Mouse (Mus musculus) MEL-GATA-1-ER (cell line): ENCODE measurements around the gene Arntl2.
"Not testable (repeated sequence)": the region's sequence is repeated elsewhere in the genome, so short reads cannot be mapped to it uniquely, and the experiment has no call there.

Source experiments
- DNase-seq: peaks from one replicate; pipeline ENCODE4 v3.0.0-alpha.2; 2012; ENCODE audit warnings: low read depth; ENCODE audit errors: extremely low read depth

Arntl2 gene

DNA sequence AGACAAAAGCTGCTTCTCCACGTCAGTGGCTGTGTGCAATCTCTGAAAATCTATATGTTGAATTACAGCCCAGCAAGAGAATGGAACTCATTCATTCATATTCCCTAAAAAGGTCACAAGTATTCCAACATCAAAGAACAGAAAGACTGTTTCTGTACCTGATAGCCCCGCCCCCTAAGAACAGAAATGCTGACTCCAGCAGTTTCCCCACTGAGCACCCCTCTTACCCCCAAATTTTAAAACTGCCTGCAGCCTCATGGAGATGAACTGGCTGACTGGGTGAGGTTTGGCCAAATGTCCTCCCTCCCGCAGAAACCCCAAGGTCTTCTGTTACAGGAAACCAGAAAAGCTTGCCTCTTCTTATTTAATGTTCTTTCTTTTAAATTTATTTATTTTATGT is 51.5 kb downstream of the Arntl2 start:
- no peak for DNase-seq

DNA sequence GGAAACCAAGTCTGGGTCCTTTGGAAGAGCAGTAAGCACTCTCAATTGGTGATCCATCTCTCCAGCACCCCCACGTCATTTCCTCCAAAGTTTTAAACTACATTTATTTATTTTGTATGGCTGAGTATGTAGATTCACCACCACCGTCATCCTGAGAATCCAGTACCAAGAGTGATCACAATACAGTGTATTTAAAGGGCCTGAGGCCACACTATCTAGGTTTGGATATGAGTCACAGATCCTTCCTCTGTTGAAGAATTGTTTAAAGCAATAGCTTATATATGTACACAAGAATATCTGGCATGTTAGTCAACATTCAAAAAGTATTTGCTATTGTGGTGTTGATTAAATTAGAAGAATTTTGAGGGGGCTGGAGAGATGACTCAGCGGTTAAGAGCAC is 52.4 kb downstream of the Arntl2 start:
- DNase-seq = no peak

DNA sequence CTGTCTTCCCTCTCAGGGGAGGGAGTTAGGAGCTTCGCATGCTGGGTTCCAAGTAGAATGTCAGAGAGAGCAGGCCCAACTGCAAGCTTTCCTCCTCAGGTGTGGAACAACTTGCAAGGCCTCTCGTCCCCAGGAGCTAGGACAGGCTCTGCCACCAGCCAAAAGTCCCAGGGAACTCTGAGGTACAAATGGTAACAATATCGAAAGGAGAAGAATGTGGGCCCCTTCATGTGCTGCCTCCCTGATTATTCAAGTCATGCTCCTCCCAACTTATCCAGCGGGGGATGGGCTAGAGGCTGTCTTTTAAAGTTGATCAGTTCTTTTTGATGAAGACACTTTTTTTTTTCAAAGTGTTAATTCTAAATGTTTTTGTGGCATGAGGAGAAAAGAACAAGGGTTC is 54.2 kb downstream of the Arntl2 start, which contains the start of gene Smco2:
Smco2 (plus strand) TSS at position 55 of the 400 bp plus-strand sequence.
- no peak for DNase-seq

DNA sequence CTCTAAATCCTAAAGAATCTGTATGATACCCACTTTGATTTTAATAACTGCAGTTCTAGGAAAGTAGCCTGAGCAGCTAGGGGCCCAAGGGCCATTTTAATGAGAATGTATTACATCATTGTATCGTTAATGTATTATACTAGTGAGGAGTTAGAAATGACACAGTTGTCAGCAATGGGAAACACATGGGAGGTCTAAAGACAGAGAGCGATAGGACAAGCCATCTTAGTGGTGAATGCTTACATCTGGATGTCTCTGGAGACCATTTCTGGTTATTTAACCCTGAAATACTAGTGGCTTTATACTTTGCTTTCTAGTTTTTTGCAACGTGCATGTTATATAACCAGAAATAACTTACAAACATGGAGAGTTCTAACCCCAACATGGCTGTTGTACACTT is 56.1 kb downstream of the Arntl2 start:
- DNase-seq = no peak

DNA sequence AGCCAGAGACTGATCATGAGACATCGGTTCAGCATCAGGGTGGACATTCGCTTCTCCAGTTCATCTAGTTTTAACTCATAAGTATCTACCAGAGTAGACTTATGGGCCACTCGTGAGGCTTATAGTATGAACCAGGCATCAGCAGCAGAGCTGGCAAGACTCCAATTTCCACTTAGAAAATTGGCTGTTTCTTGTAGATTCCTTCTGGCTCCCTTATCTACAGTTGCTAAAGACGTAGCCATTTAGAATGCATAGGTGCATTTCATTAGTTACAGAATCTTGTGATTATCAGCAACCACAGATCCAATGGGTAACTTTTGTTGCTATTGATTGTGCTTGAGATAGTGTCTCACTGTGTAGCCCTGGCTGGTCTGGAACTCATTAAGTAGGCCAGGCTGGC is 56.9 kb downstream of the Arntl2 start:
- no peak for DNase-seq

DNA sequence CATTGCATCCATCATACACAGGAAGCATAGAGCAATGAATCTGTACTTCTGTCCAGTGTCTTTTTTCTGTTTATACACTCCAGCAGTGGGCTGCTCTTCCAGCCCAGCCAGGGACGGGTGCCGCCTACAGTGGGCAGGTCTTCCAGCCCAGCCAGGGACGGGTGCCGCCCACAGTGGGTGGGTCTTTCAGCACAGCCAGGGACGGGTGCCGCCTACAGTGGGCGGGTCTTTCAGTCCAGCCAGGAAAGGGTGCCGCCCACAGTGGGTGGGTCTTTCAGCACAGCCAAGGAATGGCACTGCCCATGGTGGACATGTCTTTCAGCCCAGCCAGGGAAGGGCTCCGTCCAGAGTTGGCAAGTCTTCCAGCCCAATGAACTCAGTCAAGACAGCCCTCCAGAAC is 59.3 kb downstream of the Arntl2 start:
- no peak for DNase-seq

DNA sequence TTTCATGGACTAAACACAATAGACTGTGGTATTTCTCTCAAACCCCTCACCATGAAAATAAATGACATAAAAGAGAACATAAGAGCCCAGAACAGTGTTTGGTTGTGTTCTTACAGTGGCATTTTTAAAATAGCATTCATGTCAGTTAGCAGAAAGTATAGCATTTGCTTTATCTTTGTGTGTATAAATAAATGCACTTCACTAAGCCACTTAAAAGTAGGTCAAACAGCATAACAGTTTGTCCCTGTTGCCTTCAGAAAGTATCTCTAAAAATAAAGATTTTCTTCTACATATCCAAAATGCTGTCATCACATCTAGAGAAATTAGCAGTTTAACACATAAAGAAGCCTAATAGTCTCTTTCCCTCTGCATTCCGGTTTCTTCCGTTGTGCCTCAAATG is 61.5 kb downstream of the Arntl2 start:
- no peak for DNase-seq

DNA sequence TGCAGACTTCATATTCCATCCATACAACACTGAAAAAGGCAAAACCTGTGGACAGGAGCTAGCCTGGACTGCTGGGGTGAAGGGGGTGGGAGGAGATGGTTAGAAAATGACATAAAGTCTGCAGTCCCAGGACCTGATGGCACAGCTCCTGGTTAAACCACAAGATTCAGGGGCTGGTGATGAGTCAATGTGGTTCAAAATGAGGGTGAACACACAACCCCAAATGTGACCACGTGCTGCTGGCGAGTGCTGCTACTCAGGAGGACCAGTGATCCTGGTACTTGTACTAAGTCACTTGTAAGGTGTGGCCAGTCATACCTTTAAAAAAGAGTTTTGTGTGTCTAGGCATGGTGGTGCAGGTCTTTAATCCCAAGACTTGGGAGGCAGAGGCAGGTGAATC is 67.3 kb downstream of the Arntl2 start:
- no peak for DNase-seq

DNA sequence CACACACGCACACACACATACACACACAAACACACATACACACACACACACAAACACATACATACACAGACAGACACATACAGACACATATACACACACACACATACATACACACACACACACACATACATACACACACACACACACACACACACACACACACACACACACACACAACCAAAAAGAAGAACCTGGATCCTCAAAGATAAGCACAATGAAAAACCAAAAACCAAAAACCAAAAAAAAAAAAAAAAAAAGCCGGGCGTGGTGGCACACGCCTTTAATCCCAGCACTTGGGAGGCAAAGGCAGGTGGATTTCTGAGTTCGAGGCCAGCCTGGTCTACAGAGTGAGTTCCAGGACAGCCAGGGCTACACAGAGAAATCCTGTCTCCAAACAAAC is 68.5 kb downstream of the Arntl2 start:
- DNase-seq = not testable (repeated sequence)

DNA sequence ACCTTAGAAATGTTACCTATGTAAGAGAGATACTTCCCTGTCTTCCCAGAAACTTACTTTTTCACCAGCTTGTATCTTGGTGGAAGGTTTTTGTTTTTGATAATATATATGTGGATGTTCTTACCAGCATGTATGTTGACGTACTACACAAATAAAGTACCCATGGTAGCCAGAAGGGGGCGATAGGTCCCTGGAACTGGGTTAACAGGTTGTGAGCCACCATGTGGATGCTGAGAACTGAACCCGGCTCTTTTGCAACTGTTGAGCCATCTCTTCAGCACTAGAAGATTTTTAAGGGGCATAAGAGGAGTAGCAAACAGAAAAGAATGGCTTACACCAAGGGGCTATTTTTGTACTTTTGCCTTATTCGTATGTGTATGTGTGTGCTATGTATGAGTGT is 69.8 kb downstream of the Arntl2 start:
- DNase-seq = no peak

DNA sequence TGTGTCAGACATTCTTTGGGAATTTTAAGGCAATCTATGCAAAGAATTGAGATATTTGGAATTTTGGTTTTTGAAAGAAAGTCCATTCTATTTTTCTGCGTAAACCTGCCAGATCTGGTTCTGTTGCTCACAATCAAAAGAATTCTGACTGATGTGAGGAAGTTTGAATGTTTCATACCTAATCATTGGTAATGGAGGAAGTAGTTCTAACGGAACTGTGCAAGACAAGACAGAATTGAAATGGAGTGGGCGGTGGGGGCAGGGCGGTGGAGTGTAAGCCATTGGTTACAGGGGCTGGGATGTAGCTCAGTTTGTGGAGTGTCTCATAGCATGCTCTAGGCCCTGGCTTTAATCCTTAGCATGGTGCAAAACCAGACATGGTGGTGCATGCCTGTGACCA is 76.1 kb downstream of the Arntl2 start:
- no peak for DNase-seq

DNA sequence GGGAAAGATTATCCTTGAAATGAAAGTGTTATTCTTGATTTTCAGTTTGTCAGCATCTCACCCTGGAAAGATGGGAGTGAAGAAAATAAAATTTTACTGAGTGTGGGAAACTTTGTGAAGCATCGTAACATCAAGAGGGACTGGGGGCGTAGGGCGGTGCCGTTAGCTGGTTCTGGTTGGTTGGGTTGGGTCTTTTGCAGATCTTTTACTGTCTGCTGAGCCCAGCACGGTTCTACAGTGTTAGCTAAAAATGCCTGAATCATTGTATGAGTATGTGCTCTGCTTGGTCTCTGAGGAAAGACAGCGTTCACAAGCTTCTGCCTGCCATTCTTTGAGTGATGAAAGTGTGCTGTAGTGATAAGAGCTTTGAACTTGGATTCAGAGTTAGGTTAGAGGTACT is 78.6 kb downstream of the Arntl2 start:
- DNase-seq = no peak

DNA sequence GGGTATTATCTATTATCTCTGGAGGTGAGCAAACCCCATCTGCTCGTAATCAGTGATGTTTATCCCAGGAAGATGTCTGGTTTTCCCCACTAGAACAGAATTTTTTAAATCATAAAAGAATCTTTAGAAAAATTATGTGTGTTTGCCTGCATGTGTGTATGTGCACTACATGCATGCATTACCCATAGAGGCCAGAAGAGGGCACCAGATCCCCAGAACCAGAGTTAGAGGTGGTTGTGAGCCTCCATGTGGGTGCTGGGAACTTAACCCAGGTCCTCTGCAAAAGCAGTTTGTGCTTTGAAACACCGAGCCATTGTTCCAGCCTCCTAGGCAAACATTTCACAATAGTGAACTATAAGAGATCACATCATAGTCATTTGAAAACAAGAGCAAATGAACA is 81.0 kb downstream of the Arntl2 start:
- DNase-seq = no peak

DNA sequence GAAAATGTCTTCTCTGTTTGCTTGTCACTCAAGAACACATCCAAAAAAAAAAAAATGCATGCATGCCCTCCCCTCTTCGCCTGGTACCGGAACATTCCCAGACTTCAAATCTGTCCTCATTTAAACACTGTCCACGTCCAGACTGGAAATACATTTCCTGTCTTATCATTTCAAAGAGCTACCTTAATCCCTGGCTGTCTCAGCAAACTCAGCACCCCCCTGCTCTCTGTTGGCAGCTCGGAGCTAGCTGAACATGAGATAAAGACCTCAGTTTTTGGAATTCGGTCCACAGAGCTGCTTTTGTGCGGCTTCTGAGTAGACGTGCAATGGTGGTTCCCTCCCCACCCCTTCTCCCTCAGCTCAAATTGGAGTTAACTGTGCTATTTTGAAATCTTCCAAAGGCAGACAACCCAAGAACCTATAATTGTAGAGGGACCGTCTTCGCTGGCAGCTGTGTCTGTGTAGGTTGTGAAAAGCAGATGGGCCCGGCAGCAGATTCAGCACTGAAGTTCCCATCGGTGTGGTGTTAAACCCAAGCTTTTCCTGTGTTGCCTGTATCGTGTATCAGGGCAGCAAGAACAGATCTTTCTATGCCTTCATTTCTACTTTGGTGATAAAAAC is 81.7 kb downstream of the Arntl2 start:
- DNase-seq = no peak

DNA sequence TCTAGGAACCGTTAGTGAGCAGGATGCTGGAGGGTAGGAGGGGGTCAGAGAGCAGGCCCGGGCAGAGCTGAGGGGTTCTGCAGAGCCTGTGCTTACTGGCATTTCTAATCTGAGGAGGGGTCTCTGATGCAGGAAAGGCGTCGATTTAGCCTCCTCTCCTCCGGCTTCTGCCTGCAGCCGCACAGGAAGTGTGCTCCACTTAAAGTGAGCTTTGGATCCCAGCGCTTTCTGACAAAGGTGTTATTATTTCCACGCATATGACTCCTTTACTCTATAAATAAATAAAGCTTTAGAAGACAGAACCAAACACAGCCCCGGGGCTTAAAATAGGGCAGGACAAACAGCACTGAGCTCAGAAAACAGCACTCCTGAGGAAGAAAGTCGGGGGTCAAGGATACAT is 83.1 kb downstream of the Arntl2 start:
- no peak for DNase-seq

DNA sequence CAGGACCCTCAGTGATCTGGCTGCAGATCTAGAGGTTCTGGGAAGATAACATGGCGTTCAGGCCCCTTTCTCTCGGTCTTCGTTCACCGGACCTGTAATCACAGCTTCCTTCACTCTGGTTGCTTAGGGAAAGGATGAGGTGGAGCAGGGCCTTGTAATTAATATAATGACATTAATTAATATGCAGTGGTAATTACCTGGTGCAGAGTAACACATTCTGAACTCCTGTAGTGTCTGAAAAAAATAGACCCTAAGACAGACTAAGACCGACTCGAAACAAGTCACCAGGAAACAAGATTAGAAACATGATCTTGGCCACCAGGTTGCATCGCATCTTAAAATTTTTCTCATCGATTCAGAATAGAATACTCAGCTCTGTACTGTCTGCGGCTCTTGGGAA is 84.0 kb downstream of the Arntl2 start:
- DNase-seq = no peak

DNA sequence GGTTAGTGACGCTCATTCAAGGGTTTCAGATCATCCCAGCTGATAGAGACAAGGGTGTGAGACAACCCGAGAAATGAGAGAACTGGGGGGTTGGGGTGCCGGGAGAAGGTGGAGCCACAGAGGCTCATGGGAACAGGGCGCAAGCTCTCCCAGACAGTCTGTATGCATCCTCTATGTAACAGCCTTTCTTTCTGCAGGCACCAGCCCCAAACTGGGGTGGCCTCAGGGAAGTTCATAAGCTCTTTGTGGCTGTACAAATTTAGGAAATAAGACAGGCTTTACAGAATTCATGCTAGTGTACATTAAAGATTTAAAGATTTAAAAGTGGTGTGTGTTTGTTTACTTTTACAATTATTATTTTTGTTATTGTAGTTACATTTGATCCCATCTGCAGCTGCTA is 84.4 kb downstream of the Arntl2 start:
- no peak for DNase-seq

DNA sequence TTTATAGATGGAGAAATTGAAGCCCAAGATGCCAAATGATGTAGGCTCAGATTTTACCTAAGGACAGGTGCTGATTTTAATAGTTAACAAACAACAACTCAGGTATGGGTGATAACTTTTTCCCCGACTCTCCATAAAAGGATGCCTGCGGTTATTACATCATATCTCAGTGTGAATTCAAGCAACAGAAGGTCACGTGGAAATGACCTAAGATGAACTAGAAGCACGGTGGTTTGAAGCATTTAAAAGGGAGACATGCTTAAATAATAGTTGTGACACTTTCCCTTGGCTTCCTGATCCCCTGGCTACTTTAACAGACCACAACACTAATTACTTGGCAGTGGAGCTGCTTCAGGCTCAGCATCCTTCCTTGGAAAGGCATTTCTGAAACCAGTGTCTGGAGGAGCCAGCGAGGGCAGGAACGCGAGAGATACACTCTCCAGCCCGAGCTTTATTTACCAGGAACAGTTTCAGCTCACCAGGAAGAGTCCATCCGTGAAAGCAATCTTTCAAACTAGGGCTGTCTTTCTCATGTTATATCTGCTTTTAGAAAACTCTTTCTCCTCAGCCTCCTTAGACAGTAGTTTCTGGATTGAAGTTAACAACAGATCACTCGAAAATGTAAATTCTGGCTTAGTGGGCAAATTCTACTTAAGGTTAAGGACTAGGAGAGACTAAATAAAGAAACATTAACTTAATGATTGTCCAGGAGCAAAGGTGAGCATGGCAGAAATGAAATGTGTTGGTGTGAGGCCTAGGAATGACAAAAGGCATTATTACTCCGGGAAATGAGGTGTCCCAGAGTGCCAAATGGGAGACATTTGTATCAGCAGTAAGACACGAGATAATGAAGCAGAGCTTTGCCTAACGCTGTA is 86.3 kb downstream of the Arntl2 start:
- no peak for DNase-seq
